Mouse (Mus musculus): ENCODE results near the gene Bclaf1.

- TF ChIP-seq POLR2A (IDR thresholded peaks at IDR 0.05; ENCODE audit: insufficient read length, low read depth) (peak; percentile 57), POLR2AphosphoS2 (IDR thresholded peaks at IDR 0.05; ENCODE audit: insufficient read length, low read depth) (peak; percentile 99), MAX (IDR thresholded peaks at IDR 0.05; ENCODE audit: low read depth) (peak; percentile 9), REST (IDR thresholded peaks at IDR 0.05; ENCODE audit: insufficient read depth, insufficient read length) (no peak), E2F4 (IDR thresholded peaks at IDR 0.05; ENCODE audit: insufficient read depth) (peak; percentile 98), TCF12 (IDR thresholded peaks at IDR 0.05; ENCODE audit: insufficient read depth, poor library complexity, severe bottlenecking) (no peak), USF1 (IDR thresholded peaks at IDR 0.05; ENCODE audit: low read depth) (no peak), MYOD1 (IDR thresholded peaks at IDR 0.05; ENCODE audit: control insufficient read depth in 1 of 3, insufficient read length in 2 of 3, low read depth in 2 of 3) (no peak), MYOG (IDR thresholded peaks at IDR 0.05; ENCODE audit: control insufficient read depth in 1 of 3, insufficient read depth in 1 of 3, insufficient read length in 2 of 3, low read depth in 2 of 3) (no peak)
Observed at GRCm38 (mm10) chr10:20347285-20348214, 35.3 kb downstream of the Bclaf1 start, which contains the start of gene Mtfr2.

Measured in myocyte (in vitro differentiated cells).